Mouse (Mus musculus): Measurements from ENCODE around the gene AC109138.7.
A peak's percentile ranks its signal among the peaks of the same experiment; 100 is the strongest.
"Not testable (repeated sequence)": the region's sequence is repeated elsewhere in the genome, so short reads cannot be mapped to it uniquely, and the experiment has no call there.

The AC109138.7 gene

DNA sequence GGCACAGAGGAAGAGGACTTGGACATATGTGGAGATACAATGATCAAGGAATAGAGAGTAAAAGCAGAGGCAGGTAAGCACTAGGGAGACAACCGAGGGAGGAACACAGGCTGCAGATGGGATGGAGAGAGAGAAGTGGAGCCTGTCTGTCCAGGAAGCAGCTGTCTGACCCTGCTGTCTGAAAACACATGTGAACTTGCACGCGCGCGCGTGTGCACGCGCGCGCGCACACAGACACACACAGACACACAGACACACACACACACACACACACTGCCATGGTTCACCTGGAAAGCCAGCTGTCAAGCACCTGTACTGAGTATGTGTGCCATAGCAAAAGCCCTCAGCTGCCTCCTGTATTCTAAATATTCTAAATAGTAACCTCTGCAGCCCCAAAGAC, 4.1 kb downstream of the AC109138.7 start:
- DNase-seq (ENCODE audit: low spot score), result no peak

DNA sequence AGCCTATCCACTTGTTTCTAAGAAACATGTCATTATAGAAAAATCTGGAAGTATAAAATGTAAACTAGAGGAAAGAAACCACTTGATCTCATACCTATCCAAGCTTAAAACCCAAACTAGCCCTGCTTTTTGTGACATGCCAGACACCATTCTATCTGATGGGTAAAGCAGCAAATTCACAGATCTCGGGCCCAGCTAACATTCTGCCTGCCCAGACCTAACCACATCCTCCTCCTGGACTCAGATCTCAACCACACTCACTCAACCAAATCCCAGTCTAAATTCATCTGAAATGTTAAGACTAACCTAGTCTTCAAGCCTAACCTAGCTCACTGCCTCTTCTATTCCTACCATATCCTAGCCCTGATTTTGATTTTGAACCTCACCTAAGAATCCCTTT, 4.6 kb downstream of the AC109138.7 start:
- no peak for DNase-seq (ENCODE audit: low spot score)

DNA sequence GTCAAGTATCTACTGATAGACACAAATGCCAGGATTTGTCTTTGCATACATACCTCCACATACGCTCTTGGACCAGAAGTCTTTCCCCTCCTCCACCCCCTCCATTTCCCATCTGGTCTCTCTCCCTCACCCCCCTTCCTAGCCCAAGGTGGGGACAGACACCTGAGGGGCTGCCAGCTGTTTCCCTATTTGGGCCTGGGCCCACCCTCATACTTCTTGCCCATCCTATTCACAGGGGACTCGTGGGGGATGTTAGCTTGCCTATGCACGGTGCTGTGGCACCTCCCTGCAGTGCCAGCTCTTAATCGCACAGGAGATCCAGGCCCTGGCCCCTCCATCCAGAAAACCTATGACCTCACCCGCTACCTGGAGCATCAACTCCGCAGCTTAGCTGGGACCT, 5.8 kb downstream of the AC109138.7 start:
- DNase-seq (ENCODE audit: low spot score), result no peak

GRCm38 (mm10) chr19:4220416-4220815, 6.3 kb downstream of the AC109138.7 start:
- DNase-seq (ENCODE audit: low spot score), result no peak

GRCm38 (mm10) chr19:4220957-4221743, 7.0 kb downstream of the AC109138.7 start:
- no peak for DNase-seq (ENCODE audit: low spot score)

- no peak for DNase-seq (ENCODE audit: low spot score)
These were observed 8.0 kb downstream of the AC109138.7 start for GRCm38 (mm10) chr19:4222165-4222564.

- DNase-seq (ENCODE audit: low spot score), result no peak
These were observed 12.6 kb downstream of the AC109138.7 start for GRCm38 (mm10) chr19:4226779-4227178.

DNA sequence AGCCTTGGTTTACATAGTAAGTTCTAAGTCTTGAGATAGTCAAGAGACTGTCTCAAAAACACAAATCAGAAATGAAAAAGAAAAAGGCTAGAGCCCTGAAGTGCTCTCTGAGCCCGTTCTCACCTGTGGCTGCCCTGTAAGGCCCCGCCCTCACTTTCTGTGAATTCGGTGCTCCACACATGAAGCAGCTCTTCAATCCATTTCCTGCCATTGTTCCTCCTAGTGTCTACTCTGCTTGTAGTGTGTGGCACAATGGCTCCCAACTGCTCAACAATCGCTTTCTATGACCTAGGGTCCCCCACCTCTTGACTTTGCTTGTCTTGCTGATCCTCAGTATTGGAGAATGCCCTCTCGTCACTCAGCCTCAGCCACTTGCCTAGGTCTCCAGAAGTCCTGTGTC, 13.3 kb downstream of the AC109138.7 start:
- no peak for DNase-seq (ENCODE audit: low spot score)

GRCm38 (mm10) chr19:4227894-4228678, 13.9 kb downstream of the AC109138.7 start:
- DNase-seq (ENCODE audit: low spot score), result no peak

GRCm38 (mm10) chr19:4228891-4229290, 14.7 kb downstream of the AC109138.7 start:
- no peak for DNase-seq (ENCODE audit: low spot score)

- DNase-seq (ENCODE audit: low spot score), result no peak
These were observed 15.4 kb downstream of the AC109138.7 start for GRCm38 (mm10) chr19:4229451-4230076.

- DNase-seq (ENCODE audit: low spot score), result no peak
These were observed 16.3 kb downstream of the AC109138.7 start for GRCm38 (mm10) chr19:4230415-4230814.

DNA sequence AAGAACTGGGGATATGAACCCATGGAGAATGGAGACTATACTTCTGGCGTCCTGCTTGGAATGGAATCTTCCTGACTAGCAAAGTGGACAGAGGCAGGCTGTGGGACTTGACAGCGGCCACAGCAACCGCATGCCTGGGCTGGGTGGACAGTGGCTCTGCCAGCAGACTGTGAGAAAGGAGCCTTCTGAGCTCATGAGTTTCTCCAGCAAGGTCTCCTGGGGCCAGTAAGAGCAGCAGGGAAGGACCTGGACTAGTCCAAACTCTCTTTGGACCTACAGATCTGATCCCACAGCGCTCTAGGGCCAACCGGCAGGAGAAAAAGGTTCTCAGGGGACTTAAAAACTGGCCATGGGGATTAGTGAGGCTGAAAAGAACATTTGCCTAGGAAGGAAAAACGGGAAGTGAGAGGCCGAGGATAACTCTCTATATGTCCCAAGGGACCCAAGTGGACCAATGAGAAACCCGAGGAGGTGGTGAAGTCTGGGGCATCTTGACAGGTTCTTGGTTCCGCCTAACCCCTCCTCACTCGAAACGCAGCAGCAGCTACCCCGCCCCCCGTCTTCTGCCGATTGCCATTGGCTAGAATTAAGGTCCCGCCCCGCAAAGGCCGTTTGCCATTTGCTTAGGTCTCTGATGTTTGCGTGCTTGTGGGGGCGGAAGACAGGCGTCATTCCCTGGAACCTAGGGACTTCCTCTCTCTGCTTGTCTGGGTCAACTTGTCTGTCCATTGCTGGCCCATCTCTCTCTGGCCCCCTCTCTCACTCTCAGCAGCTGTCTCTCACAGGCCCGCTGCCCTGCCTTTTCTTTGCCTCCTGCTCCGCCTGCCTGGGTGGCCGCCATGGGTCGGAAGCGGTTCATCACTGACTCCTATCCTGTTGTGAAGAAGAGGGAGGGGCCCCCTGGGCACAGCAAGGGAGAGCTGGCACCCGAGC, 17.4 kb downstream of the AC109138.7 start, which contains the start of gene Pold4:
Gene Pold4 (plus strand): TSS at position 647 of the 933 bp plus-strand sequence.
- DNase-seq (ENCODE audit: low spot score), result peak; percentile 97

- no peak for DNase-seq (ENCODE audit: low spot score)
These were observed 18.0 kb downstream of the AC109138.7 start for GRCm38 (mm10) chr19:4232186-4232572.

GRCm38 (mm10) chr19:4232651-4233050, 18.5 kb downstream of the AC109138.7 start:
- no peak for DNase-seq (ENCODE audit: low spot score)

GRCm38 (mm10) chr19:4234548-4234947, 20.4 kb downstream of the AC109138.7 start:
- no peak for DNase-seq (ENCODE audit: low spot score)

DNA sequence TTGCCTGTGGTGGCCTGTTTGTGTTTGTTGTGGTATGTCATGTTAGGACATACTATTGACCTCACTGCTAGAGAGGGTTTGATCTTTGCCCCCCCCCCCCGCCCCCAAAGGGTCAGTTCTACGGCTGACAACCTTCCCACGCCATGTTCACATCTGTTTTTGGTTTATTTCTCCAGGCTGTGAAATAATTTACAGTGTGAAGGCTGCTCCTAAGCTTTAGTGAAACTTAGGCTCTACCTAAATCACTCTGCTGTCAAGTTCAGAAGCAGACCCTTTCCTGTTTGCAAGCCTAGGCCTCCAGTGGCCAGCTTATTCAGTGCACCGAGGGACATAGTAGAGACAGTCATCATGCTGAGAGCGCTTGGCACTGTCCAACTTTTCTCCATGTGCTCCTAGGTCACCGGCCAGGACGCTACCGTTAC, 26.1 kb downstream of the AC109138.7 start:
- DNase-seq (ENCODE audit: low spot score), result no peak

DNA sequence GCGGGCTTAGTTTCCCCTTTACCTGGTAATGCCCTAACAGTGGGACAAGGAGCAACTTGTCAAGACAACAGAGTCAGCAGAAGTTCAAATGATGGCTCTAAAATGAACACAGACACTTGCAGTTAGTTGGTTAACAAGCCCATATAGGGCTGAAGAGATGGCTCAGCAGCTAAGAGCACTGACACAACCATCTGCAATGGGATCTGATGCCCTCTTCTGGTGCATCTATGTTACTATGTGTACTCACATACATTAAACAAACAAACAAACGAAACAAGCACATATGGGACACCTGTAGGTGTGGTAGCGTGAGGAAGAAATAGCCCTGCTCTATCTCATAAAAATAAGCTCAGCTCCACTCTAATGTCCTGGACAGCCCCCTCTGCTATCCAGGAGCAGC, 28.3 kb downstream of the AC109138.7 start:
- no peak for DNase-seq (ENCODE audit: low spot score)

GRCm38 (mm10) chr19:4244775-4245174, 30.6 kb downstream of the AC109138.7 start:
- DNase-seq (ENCODE audit: low spot score), result no peak

DNA sequence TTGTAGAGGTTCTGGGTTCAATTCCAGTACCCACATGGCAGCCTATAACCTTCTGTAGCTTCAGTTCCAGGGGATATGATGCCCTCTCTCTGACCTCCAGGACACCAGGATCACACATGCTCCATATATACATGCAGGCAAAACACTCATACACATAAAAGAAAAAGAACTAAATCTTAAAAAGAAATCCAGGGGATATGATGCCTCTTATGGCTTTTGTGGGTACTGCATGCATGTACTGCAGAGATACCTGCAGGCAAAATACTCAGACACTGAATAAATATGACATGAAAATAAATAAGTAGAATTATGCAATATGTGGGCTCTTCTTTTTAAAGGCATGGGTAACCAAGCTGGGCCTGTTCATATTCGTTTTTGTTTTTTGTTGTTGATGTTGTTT, 32.9 kb downstream of the AC109138.7 start:
- no peak for DNase-seq (ENCODE audit: low spot score)

DNA sequence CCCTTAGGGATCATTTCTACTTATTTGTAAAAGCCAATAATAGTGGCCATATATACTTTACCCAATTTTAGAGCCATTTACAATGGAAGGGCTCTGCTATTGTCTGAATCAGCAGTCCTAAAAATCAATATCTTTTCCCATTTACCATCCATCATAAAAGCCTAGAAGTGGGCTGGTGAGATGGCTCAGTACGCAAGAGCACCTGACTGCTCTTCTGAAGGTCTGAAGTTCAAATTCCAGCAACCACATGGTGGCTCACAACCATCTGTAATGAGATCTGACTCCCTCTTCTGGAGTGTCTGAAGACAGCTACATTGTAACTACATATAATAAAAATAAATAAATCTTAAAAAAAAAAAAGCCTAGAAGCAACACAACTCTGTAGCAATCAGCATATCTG, 34.5 kb downstream of the AC109138.7 start:
- not testable (repeated sequence) for DNase-seq (ENCODE audit: low spot score)

DNA sequence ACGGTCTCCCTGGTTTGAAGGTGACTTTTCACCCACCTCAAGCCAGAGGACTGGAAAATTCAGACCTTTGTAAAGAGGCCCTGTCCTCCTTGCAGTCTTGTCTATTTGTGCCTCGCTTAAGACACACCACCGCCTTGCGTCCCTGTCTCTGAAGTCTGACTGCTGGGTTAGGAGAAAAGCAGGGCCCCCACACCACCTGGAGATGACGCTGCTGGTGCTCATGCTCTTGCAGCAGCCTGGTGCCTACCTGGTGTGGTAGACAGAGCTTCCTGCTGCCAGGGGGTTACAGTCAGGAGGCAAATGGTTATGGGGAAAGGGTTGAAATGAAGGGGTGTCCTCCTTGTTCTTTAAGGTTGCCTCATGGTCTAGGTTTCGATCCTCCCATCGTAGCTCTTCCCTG, 40.1 kb downstream of the AC109138.7 start:
- DNase-seq (ENCODE audit: low spot score), result no peak

Measured in left cerebral cortex, adult 11 months (tissue).